Mouse (Mus musculus) left cerebral cortex, adult 18-20 months (tissue): Measurements from ENCODE around the gene Ube2d1. TPM values are rescaled to one million over a fixed set of nuclear protein-coding genes. Genes with fewer than 3 reads are reported as not detected.

Experiments used
- DNase-seq, 2 experiments: peaks; one replicate each; pipeline ENCODE4 v3.0.0; 2021 to 2022; ENCODE audit warnings: low spot score in 2 of 2, mixed read lengths in 1 of 2
- total RNA-seq, 2 experiments: library from RNA; stranded (reverse); gene quantifications; 2 replicates each; pipeline ENCODE4 v1.2.3; 2021

Gene Ube2d1
- total RNA-seq, 2 experiments from 2014 or later = 44.0 to 49.7 TPM

DNA sequence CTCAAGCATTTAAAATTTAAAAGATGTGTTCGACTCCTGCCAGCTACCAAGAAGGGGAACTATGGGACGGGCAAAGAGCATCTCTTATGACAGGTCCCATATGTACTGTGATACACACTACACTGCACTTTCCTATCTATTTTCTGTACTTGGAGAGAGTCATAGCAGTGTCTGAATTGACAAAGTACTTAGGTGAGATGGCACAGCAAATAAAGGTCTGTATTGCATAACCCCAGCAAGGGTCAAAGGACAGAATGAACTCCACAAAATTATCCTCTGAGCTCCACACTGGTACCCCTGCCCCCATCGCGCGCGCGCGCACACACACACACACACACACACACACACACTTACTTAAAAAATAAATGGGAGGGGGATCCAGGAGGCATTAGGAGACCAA is 51.0 kb downstream of the Ube2d1 start:
- DNase-seq = no peak

DNA sequence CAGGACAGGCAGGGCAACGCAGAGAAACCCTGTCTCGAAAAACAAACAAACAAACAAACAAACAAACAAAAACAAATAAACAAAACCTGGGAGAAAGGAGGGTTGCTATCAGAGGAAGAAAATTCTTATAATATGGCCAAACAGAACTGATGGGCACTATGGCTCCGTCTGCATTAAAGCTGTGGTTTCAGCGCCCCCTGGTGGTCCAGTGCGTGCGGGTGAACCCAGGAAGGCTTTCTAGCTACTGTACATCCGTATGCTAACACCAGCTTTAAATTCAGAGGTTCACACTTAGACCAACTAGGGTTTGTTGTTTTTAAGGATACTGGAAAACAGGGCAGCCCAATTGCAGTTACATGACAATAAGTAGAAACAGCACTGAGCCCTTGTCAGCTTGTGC is 59.2 kb downstream of the Ube2d1 start:
- DNase-seq = peak; percentile 86 to 95

DNA sequence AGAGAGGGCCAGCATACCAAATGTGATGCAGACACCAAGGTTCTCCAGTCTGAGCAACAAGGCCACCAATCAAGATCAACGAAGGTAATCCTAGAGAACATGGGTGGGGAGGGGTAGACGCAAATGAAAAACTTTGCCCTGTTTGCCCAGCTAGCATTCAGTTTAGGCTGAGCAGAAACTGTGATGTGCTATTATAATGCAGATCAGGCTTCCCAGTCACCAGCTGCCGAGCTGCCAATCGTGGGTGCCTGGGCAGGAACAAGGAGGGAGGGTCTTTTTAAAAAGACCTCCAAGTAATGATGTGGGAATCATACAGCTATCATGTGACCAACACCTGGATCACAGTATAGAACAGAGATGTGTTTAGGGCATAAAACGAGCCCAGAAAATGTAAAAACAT is 62.0 kb downstream of the Ube2d1 start:
- no peak for DNase-seq

DNA sequence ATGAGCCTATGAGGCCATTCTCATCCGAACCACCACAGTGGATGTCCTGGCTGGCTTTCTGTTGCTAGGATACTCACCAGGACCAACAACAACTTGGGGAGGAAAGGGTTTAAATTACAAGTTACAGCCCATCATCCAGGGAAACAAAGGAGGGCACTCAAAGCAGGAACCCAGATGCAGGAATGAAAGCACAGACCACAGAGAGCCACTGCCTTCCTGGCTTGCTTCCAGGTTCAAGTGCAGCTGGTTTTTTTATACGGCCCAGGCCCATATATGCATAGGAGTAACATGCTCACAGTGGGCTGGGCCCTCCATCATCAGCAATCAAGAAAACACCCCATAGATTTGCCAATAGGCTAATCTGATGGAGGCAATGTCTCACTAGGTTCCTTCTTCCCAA is 62.4 kb downstream of the Ube2d1 start:
- no peak for DNase-seq

DNA sequence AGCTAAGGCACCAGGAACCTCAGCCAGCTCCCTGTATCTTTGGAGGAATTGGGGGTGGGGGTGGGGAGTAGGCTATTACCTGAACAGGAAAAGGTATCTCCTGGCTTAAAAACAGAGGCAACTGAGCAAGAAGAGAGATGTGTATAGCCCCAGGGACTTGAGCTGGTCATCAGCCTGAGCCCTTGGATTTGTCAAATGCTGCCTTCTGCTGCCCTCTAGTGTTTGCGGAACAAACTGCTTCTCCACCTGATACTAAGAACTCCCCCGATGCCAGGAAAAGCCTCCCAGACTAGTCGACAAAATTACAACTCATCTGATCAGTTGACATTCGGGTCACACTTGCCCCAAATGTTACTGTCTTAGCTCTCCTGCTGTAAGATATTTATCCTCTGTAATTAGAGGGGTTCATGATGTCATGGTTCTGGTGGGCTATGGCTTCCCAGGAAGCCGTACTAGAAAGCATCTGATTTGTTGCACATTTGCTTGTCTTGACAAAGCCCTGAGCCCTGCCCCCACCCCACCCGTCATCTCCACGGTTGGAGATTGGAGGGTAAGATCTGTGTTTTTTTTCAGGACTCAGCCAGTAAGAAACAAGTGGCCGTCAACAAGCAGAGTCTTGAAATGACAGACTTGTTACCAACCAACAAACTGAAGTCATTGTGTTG is 66.7 kb downstream of the Ube2d1 start:
- DNase-seq = peak; percentile 87 to 90

DNA sequence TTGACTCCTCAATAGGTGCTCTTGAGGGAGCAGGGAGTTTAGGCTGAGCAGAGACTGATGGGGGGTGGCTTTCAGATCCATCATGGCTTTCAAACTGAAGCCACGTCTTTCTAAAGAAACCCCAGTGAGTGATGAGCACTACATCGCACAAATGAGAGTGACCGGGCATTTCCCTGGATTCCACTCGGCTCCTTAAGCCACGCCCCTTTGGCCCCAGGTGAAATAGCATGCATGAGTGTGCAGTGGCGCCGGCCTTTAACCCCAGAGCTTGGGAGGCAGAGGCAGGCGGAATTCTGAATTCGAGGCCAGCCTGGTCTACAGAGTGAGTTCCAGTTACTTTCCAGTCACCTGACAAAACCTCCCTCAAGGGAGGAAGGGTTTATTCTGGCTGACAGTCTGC is 69.1 kb downstream of the Ube2d1 start:
- no peak for DNase-seq

Other genes with a start within 250 kb of the Ube2d1 start
- gene Bicc1, start 125.6 kb downstream of the Ube2d1 start, total RNA-seq = 1 to 10 TPM; 4.8 to 6.4 TPM
- 10 to 100 TPM; 39.5 to 45.9 TPM for gene Tfam, start 47.0 kb downstream of the Ube2d1 start, total RNA-seq
- 100 to 1,000 TPM; 134 to 135 TPM for gene Cisd1, start 59.7 kb upstream of the Ube2d1 start, total RNA-seq
- 10 to 100 TPM; 31.3 to 36.6 TPM for gene Ipmk, start 62.5 kb upstream of the Ube2d1 start, total RNA-seq